Mouse (Mus musculus) kidney, embryonic 16.5 days (tissue): ENCODE results near the gene Eif3l. TPM values are rescaled to one million over a fixed set of nuclear protein-coding genes. Genes with fewer than 3 reads are reported as not detected.
A peak's percentile ranks its signal among the peaks of the same experiment; 100 is the strongest.

Source experiments
- ATAC-seq: fragments of 200-750 bp; cut with Nextera tagmentation; 2 replicates; pipeline ENCODE4 v1.8.0; 2017; ENCODE audit warnings: moderate TSS enrichment; ENCODE audit not compliant: low FRiP score, low TSS enrichment
- H3K27ac ChIP-seq: fragments of 300-500 bp; sonication (generic); 2 replicates; pipeline ENCODE4 v1.5.1; 2014; ENCODE audit warnings: low read length
- H3K27me3 ChIP-seq: fragments of 300-500 bp; sonication (generic); 2 replicates; pipeline ENCODE4 v1.6.1; 2014; ENCODE audit warnings: low read length, control low read depth, mixed read lengths; ENCODE audit not compliant: insufficient read depth
- H3K36me3 ChIP-seq: fragments of 300-500 bp; sonication (generic); 2 replicates; pipeline ENCODE4 v1.6.1; 2014; ENCODE audit warnings: low read length, control low read depth, mixed read lengths; ENCODE audit not compliant: insufficient read depth
- H3K4me1 ChIP-seq: fragments of 300-500 bp; sonication (generic); 2 replicates; pipeline ENCODE4 v1.6.1; 2014; ENCODE audit warnings: low read length, control low read depth, mixed read lengths; ENCODE audit not compliant: insufficient read depth
- H3K4me2 ChIP-seq: fragments of 300-500 bp; sonication (generic); replicated peaks from 2 replicates; pipeline ENCODE4 v1.6.1; 2014; ENCODE audit warnings: low read depth, low read length
- H3K4me3 ChIP-seq: fragments of 300-500 bp; sonication (generic); 2 replicates; pipeline ENCODE4 v1.5.1; 2014; ENCODE audit warnings: mild to moderate bottlenecking, low read length
- H3K9ac ChIP-seq: fragments of 300-500 bp; sonication (generic); replicated peaks from 2 replicates; pipeline ENCODE4 v1.6.1; 2014; ENCODE audit warnings: low read length
- H3K9me3 ChIP-seq: fragments of 300-500 bp; sonication (generic); 2 replicates; pipeline ENCODE4 v1.6.1; 2016; ENCODE audit warnings: low read length, control low read depth
- WGBS: fragments of 180-500 bp; shearing (Covaris S2); extraction: QIAGEN DNeasy Blood & Tissue Kit; methylation state at CpG from one replicate; pipeline ENCODE4 v1.1.7; 2014; 5-methylcytosine and 5-hydroxymethylcytosine counted together
- polyA plus RNA-seq: library from polyadenylated mRNA; unstranded; fragments of >200 nt; fragmentation: Nextera tagmentation; extraction: Ambion mirVana; gene quantifications from 2 replicates; pipeline ENCODE4 v1.2.1, GENCODE M21; 2015

The Eif3l gene
- polyA plus RNA-seq, 1 experiment from 2014 or later: 254 TPM

DNA sequence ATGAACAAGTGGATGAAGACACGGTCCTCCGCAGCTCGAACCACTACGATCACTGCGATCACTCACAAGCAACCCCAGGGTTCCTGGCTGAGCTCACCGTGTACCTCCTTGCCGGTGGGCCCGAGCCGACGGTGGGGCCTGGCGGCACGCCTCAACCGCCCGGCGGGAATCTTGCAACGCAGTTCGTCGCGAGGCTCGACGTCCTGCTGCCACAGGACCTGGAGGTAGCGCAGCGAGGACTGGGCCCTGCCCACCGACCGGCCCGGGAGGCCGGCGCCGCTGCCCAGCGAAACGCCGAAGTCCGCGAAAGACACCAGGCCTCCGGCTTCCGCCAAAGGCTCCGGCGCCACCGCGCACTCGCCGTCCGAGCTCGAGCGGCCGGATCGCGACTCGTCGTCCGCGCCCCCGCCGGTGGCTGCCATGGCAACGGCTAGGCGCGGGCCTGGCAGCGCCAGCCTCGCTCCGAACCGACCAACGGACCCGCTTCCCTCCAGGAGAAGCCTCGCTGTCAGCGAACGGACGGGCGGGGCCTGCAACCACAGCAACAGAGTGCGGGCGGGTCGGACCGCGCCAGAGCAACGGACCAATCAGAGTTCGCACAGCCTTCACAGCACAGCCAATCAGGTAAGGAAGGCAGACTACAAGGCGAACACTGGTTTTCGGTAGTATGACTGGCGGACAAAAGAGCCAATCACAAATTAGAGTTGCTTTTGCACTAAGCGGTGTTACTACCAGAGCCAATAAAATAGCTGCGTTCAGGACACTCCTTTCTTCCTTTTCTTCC lies 12.4 kb upstream of the Eif3l start, which contains the start of gene Ankrd54:
Ankrd54 (minus strand) TSS at position 518 of the 784 bp plus-strand sequence.
- Histone ChIP-seq H3K27ac (peak within 1 kb of the TSS; percentile 71), H3K9me3 (no peaks in the 10 kb centered on the region), H3K9ac (peak within 1 kb of the TSS; percentile 91), H3K4me1 (peaks cover 16% of the 10 kb centered on the region), H3K4me3 (peak within 1 kb of the TSS; percentile 95), H3K27me3 (no peaks in the 10 kb centered on the region), H3K4me2 (peak within 1 kb of the TSS; percentile 86), H3K36me3 (peaks cover 34% of the 10 kb centered on the region)
- ATAC-seq: peak; percentile 99
- WGBS: under 1% methylated on average over 79 of the region's 80 CpGs

DNA sequence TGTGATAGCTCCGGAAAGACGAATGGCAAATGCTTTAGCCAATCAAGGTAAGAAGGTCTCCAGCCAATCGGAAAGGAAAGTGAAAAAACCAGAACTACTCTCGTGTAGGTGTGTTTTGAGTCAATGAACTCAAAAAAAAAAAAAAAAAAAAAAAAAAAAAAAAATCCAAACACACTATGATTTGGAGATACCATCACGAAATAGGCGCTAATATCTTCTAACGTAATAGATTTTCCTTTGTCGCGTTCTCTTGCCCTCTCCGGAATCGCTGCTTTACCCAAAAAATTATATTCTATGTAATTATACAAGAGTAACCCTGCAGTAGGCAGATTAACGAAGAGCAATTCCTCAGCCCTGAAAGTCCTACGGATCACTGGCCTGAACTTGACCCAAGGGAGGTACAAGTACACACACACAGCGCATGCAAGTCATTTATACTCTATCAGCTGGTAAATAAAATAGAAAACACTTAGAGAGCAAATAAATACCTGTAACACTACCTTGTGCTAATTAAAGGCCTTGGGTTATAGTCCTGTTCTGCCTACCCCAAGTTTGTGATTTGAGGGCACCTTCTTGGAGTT lies 11.7 kb upstream of the Eif3l start:
- Histone ChIP-seq H3K9me3 (no peaks in the 10 kb centered on the region), H3K4me1 (peaks cover 16% of the 10 kb centered on the region), H3K27me3 (no peaks in the 10 kb centered on the region), H3K27ac (peak overlapping the region; percentile 71), H3K4me2 (peak overlapping the region; percentile 67), H3K4me3 (peak overlapping the region; percentile 42), H3K9ac (peak overlapping the region; percentile 61), H3K36me3 (peaks cover 27% of the 10 kb centered on the region)
- ATAC-seq: no peak
- WGBS: 7% methylated on average over 14 of the region's 14 CpGs

DNA sequence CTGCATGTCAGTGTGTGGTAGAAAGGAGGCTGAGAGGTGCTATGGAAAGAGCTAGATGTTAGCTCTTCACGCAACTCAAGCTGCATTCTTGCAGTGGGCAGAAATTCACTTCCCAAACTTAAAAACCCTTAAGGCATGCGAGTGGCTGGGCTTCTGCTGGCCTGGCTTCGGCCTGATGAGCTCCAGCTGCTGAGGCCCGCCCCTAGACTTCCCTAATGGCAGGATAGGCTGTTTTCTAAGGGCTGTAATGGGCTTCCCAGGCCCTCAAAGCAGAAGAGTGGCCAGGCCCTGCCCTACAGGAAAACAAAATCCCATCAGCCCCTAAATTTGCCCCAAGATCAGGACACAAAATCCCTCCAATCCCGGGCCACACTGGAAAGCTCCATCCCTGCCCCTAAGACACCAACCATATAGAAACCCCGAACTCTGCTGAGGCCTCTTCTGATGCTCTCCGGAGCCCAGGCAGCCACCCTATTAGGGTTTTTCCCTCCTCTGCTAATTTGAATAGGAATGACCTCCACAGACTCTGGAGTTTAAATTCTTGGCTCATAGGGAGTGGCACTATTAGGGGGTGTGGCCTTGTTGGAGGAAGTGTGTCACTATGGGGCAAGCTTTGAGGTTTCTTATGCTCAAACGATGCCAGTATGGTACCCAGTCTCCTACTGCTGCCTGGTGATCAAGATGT lies 9.8 kb upstream of the Eif3l start:
- peaks cover 8% of the 10 kb centered on the region; the same call in 1 of the 2 replicates for H3K36me3 ChIP-seq
- WGBS: 30% methylated on average over 8 of the region's 8 CpGs
- peak overlapping the region; percentile 27; the same call in 1 of the 2 replicates for H3K9ac ChIP-seq
- no peaks in the 10 kb centered on the region for H3K9me3 ChIP-seq
- peak overlapping the region; percentile 79 for H3K27ac ChIP-seq
- H3K4me3 ChIP-seq: no peak overlapping the region
- no peaks in the 10 kb centered on the region for H3K27me3 ChIP-seq
- H3K4me2 ChIP-seq: no peak overlapping the region
- ATAC-seq: no peak
- H3K4me1 ChIP-seq: peaks cover 16% of the 10 kb centered on the region

DNA sequence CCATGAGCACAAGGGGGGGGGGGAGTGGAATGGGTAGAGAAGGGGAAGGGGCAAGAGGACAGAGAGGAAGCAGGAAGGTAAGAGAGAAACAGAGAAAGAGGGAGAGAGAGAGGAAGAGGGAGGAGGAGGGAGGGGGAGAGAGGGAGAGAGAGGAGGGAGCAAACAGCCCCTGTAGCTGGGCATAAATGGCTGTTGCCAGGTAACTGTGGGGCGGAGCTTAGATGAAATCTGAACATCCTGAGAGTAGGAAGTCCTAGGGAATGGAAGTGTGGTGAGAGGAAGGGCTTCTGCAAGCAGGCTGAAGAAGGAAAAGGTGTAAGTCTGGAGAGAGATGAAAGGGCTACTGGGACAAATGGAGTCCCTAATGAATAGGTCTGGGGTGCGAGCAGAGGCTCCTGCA lies 8.7 kb upstream of the Eif3l start:
- no peak overlapping the region for H3K27ac ChIP-seq
- H3K4me2 ChIP-seq: no peak overlapping the region
- H3K9me3 ChIP-seq: no peaks in the 10 kb centered on the region
- H3K9ac ChIP-seq: no peak overlapping the region
- 30% methylated on average over 2 of the region's 2 CpGs for WGBS
- no peak overlapping the region for H3K4me3 ChIP-seq
- H3K4me1 ChIP-seq: peaks cover 14% of the 10 kb centered on the region
- no peak for ATAC-seq
- H3K27me3 ChIP-seq: no peaks in the 10 kb centered on the region
- H3K36me3 ChIP-seq: no peaks in the 10 kb centered on the region

DNA sequence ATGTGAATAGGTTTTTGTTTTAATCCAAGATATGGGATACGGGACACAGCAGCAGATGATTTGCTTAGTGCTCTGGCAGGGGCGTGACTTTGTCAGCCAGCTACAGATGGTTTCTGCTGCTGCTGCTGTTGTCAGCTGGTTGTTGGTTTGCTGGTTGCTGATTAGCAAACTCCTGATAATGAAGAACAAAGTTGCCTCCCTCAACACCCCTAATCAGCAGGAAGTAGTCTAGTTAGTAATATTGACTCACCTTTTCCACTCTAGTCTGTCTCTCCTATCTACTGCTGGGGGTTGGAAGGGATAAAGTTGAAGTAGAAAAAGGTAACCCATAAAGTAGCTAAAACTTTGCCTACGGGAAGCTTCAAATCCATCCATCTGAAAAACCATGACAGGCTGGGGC lies 7.3 kb upstream of the Eif3l start:
- Histone ChIP-seq H3K36me3 (no peaks in the 10 kb centered on the region), H3K4me3 (no peak overlapping the region), H3K27me3 (no peaks in the 10 kb centered on the region), H3K4me1 (peaks cover 5% of the 10 kb centered on the region), H3K9ac (no peak overlapping the region), H3K27ac (no peak overlapping the region), H3K4me2 (no peak overlapping the region), H3K9me3 (no peaks in the 10 kb centered on the region)
- no peak for ATAC-seq
- WGBS: 73% methylated on average over 3 of the region's 3 CpGs

DNA sequence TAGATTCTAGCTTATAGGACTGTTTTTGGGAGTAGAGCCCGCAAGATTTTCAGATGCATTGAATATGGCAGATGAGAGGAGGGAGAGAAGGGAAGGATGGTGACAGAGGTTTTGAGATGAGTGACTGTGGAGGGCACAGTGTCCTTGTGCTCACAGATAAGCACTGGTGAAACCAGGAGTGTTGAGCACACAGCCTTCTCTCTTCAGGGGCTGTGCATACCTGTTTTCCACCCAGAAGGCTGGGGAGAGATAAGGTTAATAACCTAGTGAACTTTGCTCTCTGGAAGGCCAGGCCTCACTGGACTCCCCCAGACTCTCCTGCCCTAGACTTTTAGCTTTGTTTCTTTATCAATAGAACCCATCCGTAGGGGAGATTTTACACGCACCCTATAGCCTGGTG lies 6.6 kb upstream of the Eif3l start:
- Histone ChIP-seq H3K4me1 (peaks cover 3% of the 10 kb centered on the region), H3K27ac (no peak overlapping the region), H3K9ac (no peak overlapping the region), H3K36me3 (no peaks in the 10 kb centered on the region), H3K4me3 (no peak overlapping the region), H3K4me2 (no peak overlapping the region), H3K9me3 (no peaks in the 10 kb centered on the region), H3K27me3 (no peaks in the 10 kb centered on the region)
- WGBS: 80% methylated on average over 3 of the region's 3 CpGs
- ATAC-seq: no peak

DNA sequence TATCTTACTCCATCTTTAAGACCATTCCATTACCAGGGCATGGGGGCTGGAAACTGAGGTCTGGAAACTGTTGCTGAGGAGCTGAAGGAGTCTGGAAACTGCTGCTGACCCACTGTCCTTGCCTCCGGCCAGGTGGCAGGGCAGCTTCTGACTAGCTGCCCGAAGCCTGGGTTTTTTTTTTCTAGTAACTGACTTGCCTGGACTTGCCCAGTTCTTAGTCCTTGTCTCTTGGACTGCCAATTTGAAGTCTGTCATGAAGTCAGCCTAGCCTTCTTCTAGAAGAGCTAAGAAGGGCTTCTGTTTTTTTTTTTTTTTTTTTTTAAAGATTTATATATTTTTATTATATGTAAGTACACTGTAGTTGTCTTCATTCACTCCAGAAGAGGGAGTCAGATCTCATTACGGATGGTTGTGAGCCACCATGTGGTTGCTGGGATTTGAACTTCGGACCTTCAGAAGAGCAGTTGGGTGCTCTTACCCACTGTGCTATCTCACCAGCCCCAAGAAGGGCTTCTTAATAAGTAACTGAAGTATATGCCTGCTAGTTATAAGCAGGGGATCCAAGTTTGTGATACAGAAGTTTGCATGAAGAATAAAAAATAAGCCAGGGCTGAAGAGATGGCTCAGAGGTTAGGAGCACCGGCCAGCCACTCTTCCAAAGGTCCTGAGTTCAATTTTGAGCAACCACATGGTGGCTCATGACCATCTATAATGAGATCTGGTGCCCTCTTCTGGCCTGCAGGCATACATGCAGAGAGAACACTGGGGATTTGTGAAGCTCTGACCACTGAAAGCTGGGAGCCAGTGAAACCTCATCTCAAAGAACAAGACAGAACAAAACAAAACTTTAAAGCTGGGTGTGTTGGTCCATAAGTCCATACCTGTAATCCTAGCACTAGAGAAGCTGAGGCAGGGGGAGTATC lies 3.6 kb upstream of the Eif3l start:
- no peak for ATAC-seq
- Histone ChIP-seq H3K27ac (no peak overlapping the region), H3K4me2 (no peak overlapping the region), H3K9ac (no peak overlapping the region), H3K4me1 (peaks cover 13% of the 10 kb centered on the region), H3K4me3 (no peak overlapping the region), H3K9me3 (no peaks in the 10 kb centered on the region), H3K36me3 (peaks cover under 1% of the 10 kb centered on the region; the same call in 1 of the 2 replicates), H3K27me3 (no peaks in the 10 kb centered on the region)
- 63% methylated on average over 5 of the region's 5 CpGs for WGBS

DNA sequence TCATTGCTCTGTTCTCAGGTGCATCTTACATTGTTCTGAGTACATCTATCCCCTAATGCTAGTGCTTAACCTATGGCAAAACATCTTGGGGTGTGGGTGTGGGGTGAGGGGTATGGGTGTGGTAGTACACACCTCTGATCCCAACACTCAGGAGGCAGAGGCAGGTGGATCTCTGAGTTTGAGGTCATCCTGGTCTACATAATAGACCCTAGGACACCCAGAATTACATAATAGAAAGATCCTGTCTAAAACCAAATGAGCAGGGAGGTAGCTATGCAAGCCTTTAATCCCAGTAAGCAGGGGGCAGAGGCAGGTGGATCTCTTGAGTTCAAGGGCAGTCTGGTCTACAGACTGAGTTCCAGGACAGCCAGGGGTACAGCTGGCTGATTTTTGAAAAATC lies 1.2 kb upstream of the Eif3l start:
- no peak for ATAC-seq
- H3K9me3 ChIP-seq: no peaks in the 10 kb centered on the region

DNA sequence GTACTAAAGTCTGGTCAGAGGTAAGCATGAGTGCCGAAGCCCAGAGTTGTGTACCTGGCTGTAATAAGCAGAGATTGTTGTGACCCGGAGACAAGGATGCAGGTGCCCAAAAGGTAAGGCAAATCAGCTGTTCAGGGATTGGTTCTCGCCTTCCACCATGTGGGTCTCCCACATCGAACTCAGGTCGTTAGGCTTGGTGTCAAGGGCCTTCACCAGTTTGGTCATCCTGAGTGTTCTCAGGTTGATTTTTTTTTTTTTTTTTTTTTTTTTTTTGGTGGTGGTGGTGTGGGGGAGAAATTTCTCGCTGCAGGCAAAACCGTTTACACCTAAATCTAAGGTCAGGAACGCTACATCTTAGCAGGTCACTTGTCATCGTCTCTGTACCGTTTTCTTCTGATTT lies 533 bp upstream of the Eif3l start:
- WGBS: 34% methylated on average over 10 of the region's 10 CpGs
- H3K4me3 ChIP-seq: peak overlapping the region; percentile 97
- peaks cover 15% of the 10 kb centered on the region for H3K4me1 ChIP-seq
- peak overlapping the region; percentile 92 for H3K27ac ChIP-seq
- no peak for ATAC-seq
- H3K27me3 ChIP-seq: no peaks in the 10 kb centered on the region
- H3K9ac ChIP-seq: peak overlapping the region; percentile 87
- H3K4me2 ChIP-seq: peak overlapping the region; percentile 90
- H3K36me3 ChIP-seq: peaks cover 31% of the 10 kb centered on the region
- H3K9me3 ChIP-seq: no peaks in the 10 kb centered on the region

More for the DNA sequence above, 1.2 kb upstream of the Eif3l start:
- H3K36me3 ChIP-seq: peaks cover 24% of the 10 kb centered on the region
- H3K4me1 ChIP-seq: peaks cover 15% of the 10 kb centered on the region
- no peak overlapping the region for H3K4me3 ChIP-seq
- no peak overlapping the region for H3K9ac ChIP-seq
- H3K27me3 ChIP-seq: no peaks in the 10 kb centered on the region
- no peak overlapping the region for H3K4me2 ChIP-seq
- no peak overlapping the region for H3K27ac ChIP-seq
